ENCODE assay signal across 8 mouse cellular contexts in genomic region chr3:89195979-89196877, GRCm38 (mm10). TPM values are rescaled to one million over a fixed set of nuclear protein-coding genes. Genes with fewer than 3 reads are reported as not detected.
DNase-seq lines count a peak whose midpoint lies in the region; ATAC-seq and TF ChIP-seq lines count a peak whose summit lies in the region.

No protein-coding gene starts in this region.

- peak; percentile 70 for TF ChIP-seq CTCF in layer of hippocampus, adult 2 months (conservative IDR thresholded peaks at IDR 0.05)

- peaks cover 1 to 9% of the 10 kb centered on the region in 2 experiments; a peak in 3 of 4 replicates for H3K4me1 ChIP-seq in ES-E14 (ENCODE audit: control insufficient read depth in 2 of 2, insufficient read depth in 2 of 2, low read length in 2 of 2, poor library complexity in 1 of 2)
- H3K4me1 ChIP-seq in forebrain, embryonic 15.5 days: peaks cover 11% of the 10 kb centered on the region
- peaks cover 9% of the 10 kb centered on the region; the same call in 1 of the 2 replicates for H3K4me1 ChIP-seq in lung, embryonic 15.5 days

- H3K27me3 ChIP-seq in forebrain, embryonic 15.5 days: no peaks in the 10 kb centered on the region
- H3K27me3 ChIP-seq in lung, embryonic 15.5 days: no peaks in the 10 kb centered on the region

- no peaks in the 10 kb centered on the region for H3K36me3 ChIP-seq in ES-E14 (ENCODE audit: control insufficient read depth, insufficient read depth, low read length, poor library complexity, severe bottlenecking)
- no peaks in the 10 kb centered on the region for H3K36me3 ChIP-seq in forebrain, embryonic 15.5 days
- no peaks in the 10 kb centered on the region for H3K36me3 ChIP-seq in lung, embryonic 15.5 days

- peak overlapping the region in 1 of 2 experiments; percentile 38; a peak in 2 of 4 replicates for H3K4me3 ChIP-seq in ES-E14 (ENCODE audit: insufficient read depth in 1 of 2, low read depth in 1 of 2, low read length in 2 of 2, poor library complexity in 1 of 2, severe bottlenecking in 1 of 2)
- peak overlapping the region; percentile 40 for H3K4me3 ChIP-seq in forebrain, embryonic 15.5 days
- H3K4me3 ChIP-seq in layer of hippocampus, adult 2 months: peak overlapping the region; percentile 58
- H3K4me3 ChIP-seq in lung, embryonic 15.5 days: peak overlapping the region; percentile 43

- H3K9me3 ChIP-seq in ES-E14 (ENCODE audit: control insufficient read depth, insufficient read depth, low read depth, low read length): no peaks in the 10 kb centered on the region
- H3K9me3 ChIP-seq in forebrain, embryonic 15.5 days: no peaks in the 10 kb centered on the region
- no peaks in the 10 kb centered on the region for H3K9me3 ChIP-seq in lung, embryonic 15.5 days

- WGBS in forebrain, embryonic 15.5 days: 7% methylated on average over 33 of the region's 33 CpGs
- 6% methylated on average over 33 of the region's 33 CpGs for WGBS in lung, embryonic 15.5 days

- DNase-seq in ES-E14 (ENCODE audit: low read depth, low spot score): peak; percentile 89
- DNase-seq in cerebellum, adult 11-12 months: peak; percentile 82
- DNase-seq in heart, postnatal 25 days (ENCODE audit: low spot score): peak; percentile 79
- DNase-seq in layer of hippocampus, adult 2 months (ENCODE audit: low spot score in 2 of 2): peak; percentile 82 to 87
- DNase-seq in ovary, adult 18-20 months (ENCODE audit: low spot score): peak; percentile 93
- peak; percentile 95 for DNase-seq in thymus, postnatal 0 days (ENCODE audit: low spot score)

- peak overlapping the region; percentile 51; the same call in 1 of the 2 replicates for H3K9ac ChIP-seq in ES-E14 (ENCODE audit: insufficient read depth, low read depth, low read length, poor library complexity, severe bottlenecking)
- peak overlapping the region; percentile 51 for H3K9ac ChIP-seq in forebrain, embryonic 15.5 days (replicated peaks)
- peak overlapping the region; percentile 53 for H3K9ac ChIP-seq in lung, embryonic 15.5 days

- intact Hi-C loops in heart, postnatal 25 days (cut with DNase I): loop anchor here (2.0 kb wide), 1 partner anchor 19 kb away; the partner anchor contains the start of gene Thbs3

- peak overlapping the region; percentile 59 for H3K4me2 ChIP-seq in forebrain, embryonic 15.5 days (replicated peaks)
- H3K4me2 ChIP-seq in lung, embryonic 15.5 days: peak overlapping the region; percentile 62

- in situ Hi-C loops in ES-E14 (cut with MboI; ENCODE audit: low sequenced_read_pairs in 2 of 2, unreplicated experiment in 2 of 2): no loop called here

- ATAC-seq in forebrain, embryonic 15.5 days (replicated peaks): peak; percentile 95
- peak; percentile 96 for ATAC-seq in lung, embryonic 15.5 days (ENCODE audit: borderline replicate concordance, extremely low read depth, low FRiP score, low TSS enrichment)

- H3K27ac ChIP-seq in ES-E14 (ENCODE audit: insufficient read depth, low read depth, low read length, poor library complexity, severe bottlenecking): no peak overlapping the region
- H3K27ac ChIP-seq in forebrain, embryonic 15.5 days (replicated peaks): peak overlapping the region; percentile 79
- H3K27ac ChIP-seq in layer of hippocampus, adult 2 months: peak overlapping the region; percentile 87
- peak overlapping the region; percentile 66 for H3K27ac ChIP-seq in lung, embryonic 15.5 days

TF ChIP-seq in ES-E14, 5 proteins besides CTCF, POLR2A, EP300 and RAD21:
- no peak for TF ChIP-seq ZC3H11A (IDR thresholded peaks at IDR 0.05; ENCODE audit: borderline replicate concordance, low read depth, low read length)
- no peak for TF ChIP-seq CHD2 (IDR thresholded peaks at IDR 0.05; ENCODE audit: low read depth, low read length)
- TF ChIP-seq HCFC1 (IDR thresholded peaks at IDR 0.05; ENCODE audit: borderline replicate concordance, insufficient read depth, low read length): 0 out of 2 replicates have a peak, but pooled peaks have one; percentile 33

RNA-seq across cellular contexts. Expression of gene Gba, which starts 6.5 kb away (rescaled TPM):
- 69.3 and 89.7 TPM in 2 replicates for total RNA-seq in ES-E14 (2012; rRNA removed)
- 39.2 and 42.7 TPM in 2 replicates for polyA plus RNA-seq in forebrain, embryonic 15.5 days (2015; fragmentation: Nextera tagmentation; extraction: Ambion mirVana)
- total RNA-seq in heart, postnatal 25 days (2021): 10 to 100 TPM; 18.2 to 20.9 TPM
- total RNA-seq in layer of hippocampus, adult 2 months (2021): 10 to 100 TPM; 55.7 to 67.9 TPM
- polyA plus RNA-seq in lung, embryonic 15.5 days (2015; fragmentation: Nextera tagmentation; extraction: Ambion mirVana): 37.2 and 42.6 TPM in 2 replicates
- 51.3 and 51.8 TPM in 2 replicates for polyA plus RNA-seq in thymus, postnatal 0 days (2015; fragmentation: Nextera tagmentation; extraction: Ambion mirVana)

RNA-seq across cellular contexts. Expression of gene Fam189b, which starts 13.3 kb away (rescaled TPM):
- total RNA-seq in ES-E14 (2012; rRNA removed): 8.6 and 9.3 TPM in 2 replicates
- polyA plus RNA-seq in forebrain, embryonic 15.5 days (2015; fragmentation: Nextera tagmentation; extraction: Ambion mirVana): 22.3 and 24.6 TPM in 2 replicates
- 1 to 10 TPM; 5.2 to 5.7 TPM for total RNA-seq in heart, postnatal 25 days (2021)
- total RNA-seq in layer of hippocampus, adult 2 months (2021): 10 to 100 TPM; 61.6 to 61.7 TPM
- 12.9 and 18.4 TPM in 2 replicates for polyA plus RNA-seq in lung, embryonic 15.5 days (2015; fragmentation: Nextera tagmentation; extraction: Ambion mirVana)
- polyA plus RNA-seq in thymus, postnatal 0 days (2015; fragmentation: Nextera tagmentation; extraction: Ambion mirVana): 71.2 and 80.1 TPM in 2 replicates

RNA-seq across cellular contexts. Expression of gene Thbs3, which starts 18.8 kb away (rescaled TPM):
- 36.9 and 46.9 TPM in 2 replicates for total RNA-seq in ES-E14 (2012; rRNA removed)
- 67.0 and 68.3 TPM in 2 replicates for polyA plus RNA-seq in forebrain, embryonic 15.5 days (2015; fragmentation: Nextera tagmentation; extraction: Ambion mirVana)
- total RNA-seq in heart, postnatal 25 days (2021): 1 to 10 TPM; 6.1 to 7.2 TPM
- total RNA-seq in layer of hippocampus, adult 2 months (2021): 10 to 100 TPM; 42.6 to 43.8 TPM
- 54.4 and 58.4 TPM in 2 replicates for polyA plus RNA-seq in lung, embryonic 15.5 days (2015; fragmentation: Nextera tagmentation; extraction: Ambion mirVana)
- 4.9 and 6.2 TPM in 2 replicates for polyA plus RNA-seq in thymus, postnatal 0 days (2015; fragmentation: Nextera tagmentation; extraction: Ambion mirVana)

RNA-seq across cellular contexts. Expression of gene Scamp3, which starts 19.0 kb away (rescaled TPM):
- total RNA-seq in ES-E14 (2012; rRNA removed): 83.2 and 102 TPM in 2 replicates
- 116 and 120 TPM in 2 replicates for polyA plus RNA-seq in forebrain, embryonic 15.5 days (2015; fragmentation: Nextera tagmentation; extraction: Ambion mirVana)
- total RNA-seq in heart, postnatal 25 days (2021): 10 to 100 TPM; 48.9 to 50.2 TPM
- 10 to 100 TPM; 67.1 to 69.0 TPM for total RNA-seq in layer of hippocampus, adult 2 months (2021)
- polyA plus RNA-seq in lung, embryonic 15.5 days (2015; fragmentation: Nextera tagmentation; extraction: Ambion mirVana): 106 and 110 TPM in 2 replicates
- 130 and 131 TPM in 2 replicates for polyA plus RNA-seq in thymus, postnatal 0 days (2015; fragmentation: Nextera tagmentation; extraction: Ambion mirVana)

RNA-seq across cellular contexts. Expression of gene Mtx1, which starts 30.7 kb away (rescaled TPM):
- total RNA-seq in ES-E14 (2012; rRNA removed): 234 and 251 TPM in 2 replicates
- polyA plus RNA-seq in forebrain, embryonic 15.5 days (2015; fragmentation: Nextera tagmentation; extraction: Ambion mirVana): 172 and 175 TPM in 2 replicates
- total RNA-seq in heart, postnatal 25 days (2021): 10 to 100 TPM; 62.3 to 62.6 TPM
- 100 to 1,000 TPM; 100 to 102 TPM for total RNA-seq in layer of hippocampus, adult 2 months (2021)
- 195 and 197 TPM in 2 replicates for polyA plus RNA-seq in lung, embryonic 15.5 days (2015; fragmentation: Nextera tagmentation; extraction: Ambion mirVana)
- 206 and 223 TPM in 2 replicates for polyA plus RNA-seq in thymus, postnatal 0 days (2015; fragmentation: Nextera tagmentation; extraction: Ambion mirVana)
